Mouse (Mus musculus) frontal cortex, postnatal 25 days (tissue): ENCODE measurements around the gene Ms4a7.
A peak's percentile ranks its signal among the peaks of the same experiment; 100 is the strongest.
"Not testable (repeated sequence)": the region's sequence is repeated elsewhere in the genome, so short reads cannot be mapped to it uniquely, and the experiment has no call there.

Experiments used
- DNase-seq, 2 experiments: peaks; one replicate each; pipeline ENCODE4 v3.0.0; 2022; ENCODE audit warnings: low spot score in 2 of 2

Gene Ms4a7

DNA sequence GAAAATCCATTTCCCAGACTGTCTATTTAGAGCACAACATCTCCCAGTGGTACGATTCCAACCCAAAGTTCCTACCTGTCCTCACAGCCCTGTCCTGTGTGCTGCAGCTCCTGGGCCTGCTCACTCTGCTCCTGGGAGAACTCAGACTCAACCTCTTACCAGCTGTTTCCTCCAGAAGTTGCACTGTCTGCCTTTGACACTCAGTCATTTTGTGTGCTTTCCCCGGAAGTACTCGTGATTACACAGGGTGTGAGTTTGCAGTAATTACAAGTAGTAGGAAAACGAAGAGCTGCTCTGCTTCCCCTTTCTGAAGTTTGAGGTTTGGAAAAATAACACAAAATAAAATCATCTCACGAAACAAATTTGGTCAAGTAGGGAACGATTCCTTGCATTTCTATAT lies at the start of gene Ms4a7:
TSS of gene Ms4a7 (minus strand) at position 215 of the 400 bp plus-strand sequence.
- DNase-seq = no peak

DNA sequence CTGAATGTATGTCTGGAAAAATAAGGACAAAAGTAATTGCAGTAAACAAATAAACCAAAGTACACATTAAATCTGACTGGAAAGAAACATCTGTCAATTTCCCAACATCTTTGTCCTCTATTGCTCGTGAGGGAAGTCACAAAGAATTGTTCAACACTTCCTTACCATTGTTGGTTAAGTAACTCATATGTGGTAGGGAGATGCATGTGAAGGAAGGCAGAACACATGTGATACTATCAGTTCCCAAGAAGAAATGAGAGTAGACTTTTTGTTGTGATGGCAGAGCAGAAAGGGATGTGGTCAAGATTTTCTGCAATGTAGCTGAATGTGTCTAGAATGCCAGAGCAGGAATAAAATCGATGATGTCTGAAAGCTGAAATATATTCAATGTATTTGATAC lies 40.5 kb upstream of the Ms4a7 start:
- no peak for DNase-seq

DNA sequence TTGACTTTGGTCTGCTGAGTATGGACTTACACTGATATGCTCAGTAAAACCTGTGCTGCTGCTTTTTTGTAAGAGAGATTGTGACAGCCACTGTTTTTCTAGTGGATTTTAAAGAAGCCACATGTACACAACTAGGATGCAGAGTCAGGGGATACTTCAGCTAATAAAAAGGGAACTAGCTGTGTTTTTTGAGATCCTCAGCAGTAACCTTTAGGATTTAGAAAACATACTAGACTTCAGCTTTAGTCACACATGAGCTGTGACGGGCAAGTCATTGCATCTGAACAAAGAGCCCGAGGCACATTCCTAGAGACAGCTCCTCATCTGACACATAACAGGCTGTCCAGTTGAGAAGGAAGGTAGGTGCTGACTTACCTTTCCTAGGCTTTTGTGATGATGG lies 39.3 kb upstream of the Ms4a7 start, which contains the start of gene Ms4a4a:
TSS of gene Ms4a4a (plus strand) at position 251 of the 400 bp plus-strand sequence.
- DNase-seq = no peak

DNA sequence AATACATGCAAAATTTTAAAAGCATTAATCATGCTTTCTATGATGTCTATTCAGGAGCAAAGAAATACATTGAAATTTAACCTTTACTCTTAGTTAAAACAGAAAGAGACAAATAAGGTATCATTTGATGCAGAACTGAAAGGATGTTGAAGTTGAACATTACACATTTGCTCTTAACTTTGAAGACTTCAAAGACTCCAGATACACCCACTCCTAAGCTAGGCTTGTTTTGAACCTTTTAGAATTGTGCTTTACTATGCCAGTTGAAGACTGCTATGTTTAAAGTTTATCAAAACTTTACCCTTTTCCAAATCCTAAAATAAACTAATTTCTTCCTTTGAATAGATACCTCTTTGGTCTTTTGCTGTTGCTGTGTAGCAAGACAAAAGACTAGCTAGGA lies 35.2 kb upstream of the Ms4a7 start:
- DNase-seq = no peak

DNA sequence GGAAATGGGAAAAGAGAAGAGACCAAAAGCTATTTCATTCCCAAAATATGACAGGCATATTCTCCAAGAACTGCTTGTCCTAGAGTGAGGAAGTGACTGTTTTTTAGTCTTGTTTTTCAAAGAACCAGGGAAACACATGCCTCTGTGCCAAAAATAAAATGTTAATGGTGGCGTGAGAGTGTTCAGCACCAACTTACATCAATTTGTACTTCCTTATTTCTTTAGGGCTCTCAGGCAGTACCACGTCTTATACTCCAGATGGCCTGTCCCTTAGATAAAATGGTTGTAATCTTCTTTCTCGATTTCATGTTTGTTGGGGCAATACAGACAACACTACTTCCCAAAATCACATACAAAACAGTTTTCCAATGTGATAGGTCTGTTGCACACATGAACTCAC lies 32.4 kb upstream of the Ms4a7 start:
- no peak for DNase-seq

DNA sequence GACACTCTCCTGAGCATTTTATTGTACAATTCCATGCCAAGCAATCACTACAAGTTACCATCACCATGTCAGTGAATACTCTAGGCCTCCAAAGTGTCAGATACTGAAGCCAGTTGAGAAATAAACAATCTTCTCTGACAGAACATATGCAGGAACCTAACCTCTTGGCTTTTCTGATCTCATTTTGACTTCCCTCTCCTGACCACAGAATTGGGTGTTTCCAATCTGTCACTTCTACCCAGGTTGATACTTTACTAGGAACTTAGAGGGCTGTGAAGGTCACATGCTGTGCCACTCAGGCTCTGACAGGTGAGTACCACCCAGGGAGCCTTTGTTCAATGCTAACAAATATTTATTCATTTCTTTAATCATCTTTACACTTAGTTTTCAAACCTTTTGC lies 26.1 kb upstream of the Ms4a7 start:
- DNase-seq = no peak

DNA sequence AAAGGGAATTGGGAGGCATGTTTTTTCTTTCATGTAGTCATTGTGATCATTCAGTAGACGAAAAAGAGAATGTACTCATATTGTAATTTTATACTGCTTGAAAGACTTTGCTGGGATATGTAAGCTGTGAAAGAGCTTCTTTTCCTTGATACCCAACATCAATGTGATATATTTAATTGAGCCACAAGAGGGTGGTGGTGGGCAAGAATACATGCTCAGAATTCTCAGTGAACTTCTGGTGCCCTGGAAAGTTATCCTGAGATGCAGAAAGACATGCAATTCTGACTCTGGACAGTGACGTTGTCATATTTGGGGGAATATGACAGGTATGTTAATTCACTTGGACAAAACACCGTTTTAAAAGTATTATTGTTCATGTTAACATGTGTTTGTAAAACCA lies 24.2 kb upstream of the Ms4a7 start:
- no peak for DNase-seq

DNA sequence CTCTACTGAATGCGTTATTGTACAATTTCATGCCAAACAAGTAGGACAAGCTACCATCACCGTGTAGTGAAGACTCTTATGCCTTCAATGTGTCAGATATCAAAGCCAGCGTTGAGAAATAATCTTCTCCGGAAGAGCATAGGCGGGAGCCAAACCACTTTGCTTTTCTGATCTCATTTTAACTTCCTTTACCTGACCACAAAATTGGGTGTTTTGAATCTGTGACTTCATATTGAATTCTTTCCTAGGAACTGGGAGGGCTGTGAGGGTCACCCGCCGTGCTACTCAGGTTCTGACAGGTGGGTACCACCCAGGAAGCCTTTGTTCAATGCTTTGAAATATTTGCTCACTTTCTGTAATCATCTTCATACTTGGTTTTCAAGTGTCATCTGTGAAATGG lies 19.8 kb upstream of the Ms4a7 start:
- no peak for DNase-seq

DNA sequence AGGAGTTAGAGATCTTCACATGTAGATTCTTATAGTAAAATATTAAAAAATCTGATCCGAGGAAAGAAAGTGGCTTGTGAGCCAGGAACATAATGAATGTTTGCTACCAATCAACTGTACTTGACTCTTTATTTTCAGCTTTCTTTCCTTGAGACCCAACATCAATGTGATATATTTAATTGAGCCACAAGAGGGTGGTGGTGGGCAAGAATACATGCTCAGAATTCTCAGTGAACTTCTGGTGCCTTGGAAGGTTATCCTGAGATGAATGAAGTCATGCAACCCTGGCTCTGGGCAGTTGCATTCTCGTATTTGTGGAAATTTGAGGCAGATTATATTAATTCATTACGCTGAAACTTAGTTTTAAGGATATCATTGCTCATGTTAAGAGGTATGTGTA lies 15.9 kb upstream of the Ms4a7 start:
- no peak for DNase-seq

DNA sequence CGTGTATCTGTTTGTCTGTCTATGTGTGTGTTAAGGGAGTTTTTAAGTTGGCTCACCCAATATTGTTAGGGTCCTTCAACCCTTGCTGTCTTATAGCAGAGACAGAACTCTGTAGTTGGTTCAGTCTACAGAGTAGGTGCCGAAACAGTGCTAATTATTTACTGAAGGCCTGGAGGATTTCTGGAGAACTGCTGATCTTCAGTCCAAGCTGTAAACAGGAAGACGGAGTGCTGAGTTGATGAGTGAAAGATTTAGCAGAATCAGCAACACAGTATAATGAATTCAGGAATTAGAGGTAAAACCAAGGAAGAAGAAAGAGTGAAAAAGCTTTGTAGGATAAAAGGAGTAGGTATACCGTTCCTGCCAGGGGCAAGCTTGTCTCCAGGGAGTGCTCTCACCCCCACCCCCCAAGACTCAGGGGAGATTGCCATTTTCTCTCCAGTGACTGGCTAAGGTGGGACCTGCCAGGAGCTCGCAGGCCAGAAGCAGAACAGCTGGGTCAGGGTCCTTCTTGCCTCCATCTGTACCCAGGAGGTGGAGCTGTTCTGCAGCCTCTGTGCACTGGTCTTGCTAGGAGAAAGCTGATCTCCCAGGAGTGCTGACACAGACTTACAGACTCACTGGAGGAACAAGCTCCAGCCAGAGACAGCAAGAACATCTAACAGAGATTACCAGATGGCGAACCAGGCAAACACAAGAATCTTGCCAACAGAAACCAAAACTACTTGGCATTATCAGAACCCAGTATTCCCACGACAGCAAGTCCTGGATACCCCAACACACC lies 13.9 kb upstream of the Ms4a7 start:
- peak in 1 of 2 experiments; percentile 4 for DNase-seq

DNA sequence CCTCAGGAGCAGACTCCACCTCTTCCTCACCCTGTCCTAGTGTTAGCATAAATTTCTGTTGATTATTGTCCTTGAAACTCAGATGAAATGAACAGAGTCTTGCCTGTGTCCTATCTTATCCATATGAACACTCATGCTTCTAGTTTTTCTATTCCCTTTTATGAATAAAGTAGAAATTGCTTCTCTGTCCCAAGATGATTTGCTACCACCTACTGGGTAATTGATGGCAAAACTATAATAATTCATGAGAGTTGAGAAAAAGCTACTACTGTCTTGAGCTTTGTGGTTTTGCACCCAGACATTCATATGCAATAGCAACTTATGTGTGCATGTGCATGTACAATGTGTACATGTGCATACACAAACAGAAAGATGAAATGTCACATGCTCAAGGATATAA lies 8.0 kb upstream of the Ms4a7 start:
- DNase-seq = no peak

DNA sequence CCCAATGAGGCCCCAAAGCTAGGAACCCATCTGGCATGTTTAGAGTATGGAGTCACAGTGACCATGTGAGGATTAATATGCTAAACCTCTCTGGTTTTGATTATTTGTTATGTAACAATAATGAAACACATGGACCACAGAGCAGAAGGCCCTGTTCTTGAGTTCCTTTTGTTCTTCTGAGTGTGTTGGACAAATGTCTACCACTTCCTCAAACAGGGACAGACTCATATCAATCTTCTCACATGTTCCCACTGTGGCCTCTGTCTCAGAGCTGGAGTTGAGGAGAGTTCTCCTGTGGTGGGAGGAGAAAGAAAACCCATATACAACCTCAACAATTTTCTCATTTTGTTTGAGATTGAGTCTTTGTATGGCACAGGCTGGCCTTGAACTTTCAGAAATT lies 7.2 kb upstream of the Ms4a7 start:
- no peak for DNase-seq

DNA sequence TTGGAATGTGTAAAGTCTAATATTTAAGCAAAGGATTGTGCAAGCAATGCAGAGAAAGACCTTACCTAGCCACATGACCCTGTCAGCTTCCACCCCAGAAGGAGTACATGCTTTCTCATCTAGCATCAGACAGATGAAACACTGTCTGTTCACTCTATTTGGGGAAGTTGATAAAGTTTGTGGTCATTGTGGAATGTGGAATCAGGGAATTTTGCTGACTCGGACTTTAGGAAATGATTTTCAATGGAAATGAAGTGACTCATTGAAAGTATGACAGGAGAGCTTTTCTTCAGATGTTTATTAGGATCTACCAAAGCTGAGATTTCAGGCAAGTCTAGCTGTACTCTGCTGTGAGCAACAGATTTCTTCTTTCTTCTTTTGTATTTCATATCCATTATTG lies 14.8 kb downstream of the Ms4a7 start:
- no peak for DNase-seq

DNA sequence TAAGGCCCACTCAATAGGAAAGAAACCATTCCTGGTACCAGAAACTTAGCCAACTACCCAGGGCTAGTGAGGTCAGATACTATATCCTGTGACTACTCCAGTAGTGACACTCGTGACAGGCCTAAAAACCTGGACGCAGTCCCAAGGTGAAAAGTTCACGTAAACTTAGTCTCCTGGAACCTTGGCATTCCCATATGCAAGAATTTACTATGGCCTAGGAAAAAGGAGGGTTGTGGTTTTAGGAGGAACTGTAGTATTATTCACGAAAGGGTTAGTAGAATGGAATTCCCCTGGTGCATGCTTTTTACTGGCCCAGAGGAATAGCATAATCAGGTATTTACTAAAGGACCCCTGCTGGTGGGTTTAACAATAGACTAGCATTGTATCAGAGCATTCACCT lies 19.2 kb downstream of the Ms4a7 start:
- DNase-seq = no peak

DNA sequence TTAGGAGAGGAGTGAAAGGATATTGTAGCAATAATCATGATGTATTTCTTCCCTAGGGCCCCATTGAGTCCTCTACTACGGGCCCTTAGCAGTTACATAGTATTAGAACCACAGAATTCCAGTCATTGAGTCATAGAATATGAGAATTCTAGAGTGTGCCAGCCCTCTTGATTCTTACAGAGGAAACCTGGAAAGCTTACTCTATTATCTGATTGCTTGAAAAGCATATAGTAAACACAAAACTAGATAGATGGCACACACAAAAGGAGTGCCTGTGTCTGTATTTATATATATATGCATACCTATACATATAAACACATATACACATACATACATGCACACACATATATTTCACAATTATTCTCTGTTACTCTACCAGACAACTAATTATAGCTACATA lies 21.6 kb downstream of the Ms4a7 start, which contains the start of gene Ms4a14:
TSS of gene Ms4a14 (minus strand) at position 101 of the 400 bp plus-strand sequence.
- no peak for DNase-seq

DNA sequence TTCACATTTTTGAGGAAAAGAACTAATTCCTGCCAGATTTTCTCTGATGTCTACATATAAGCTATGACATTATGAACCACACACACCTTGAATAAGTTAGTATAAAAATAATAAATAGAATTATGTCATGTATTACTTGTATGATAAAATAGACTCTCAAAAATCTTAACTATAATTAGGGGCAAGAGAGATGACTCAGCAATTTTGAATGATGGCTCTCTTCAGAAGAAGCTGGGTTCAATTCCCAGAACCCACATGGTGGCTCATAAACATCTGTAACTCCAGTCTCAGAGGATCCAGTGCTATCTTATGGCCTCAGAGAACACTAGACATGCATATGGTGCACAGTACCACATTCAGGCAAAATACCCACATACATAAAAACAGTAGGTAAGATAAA lies 27.1 kb downstream of the Ms4a7 start:
- no peak for DNase-seq

DNA sequence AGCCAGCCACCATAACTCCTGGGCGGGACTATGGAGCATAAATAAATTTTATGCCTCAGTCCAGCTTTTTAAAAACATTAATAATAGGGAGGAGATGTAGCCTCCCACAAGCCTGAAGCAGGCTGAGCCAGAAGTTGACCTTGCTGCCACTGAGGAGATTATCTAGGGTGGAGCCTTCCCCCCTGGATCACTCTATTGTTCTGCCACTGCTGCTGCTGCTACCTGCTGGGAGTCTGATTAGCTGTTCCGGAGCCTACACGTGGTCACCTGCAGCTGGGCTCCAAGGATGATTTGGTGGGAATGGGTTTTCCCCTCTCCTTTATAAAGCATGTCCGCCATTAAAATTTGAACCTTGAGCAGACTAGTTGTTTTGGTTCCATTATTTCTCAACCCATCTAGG lies 36.4 kb downstream of the Ms4a7 start:
- not testable (repeated sequence) for DNase-seq

DNA sequence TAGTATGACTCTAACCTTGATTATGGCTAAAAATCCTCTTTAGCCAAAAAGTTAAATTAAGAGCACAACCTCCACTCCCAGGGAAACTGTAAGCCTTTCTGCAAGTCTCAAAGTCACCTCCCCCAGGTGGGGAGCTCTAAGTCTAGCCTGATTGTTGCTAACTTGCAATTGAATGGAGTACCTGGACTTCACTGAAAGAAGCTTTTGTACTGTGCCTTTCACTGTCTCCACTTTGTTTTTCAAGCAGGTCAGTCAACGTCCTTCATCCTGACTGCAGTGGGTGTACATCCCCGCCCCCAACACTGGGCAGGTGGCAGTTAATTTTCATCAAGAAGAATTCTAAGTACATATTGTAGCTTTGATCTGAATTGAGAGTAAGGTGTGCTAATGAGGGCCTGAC lies 37.0 kb downstream of the Ms4a7 start:
- no peak for DNase-seq

DNA sequence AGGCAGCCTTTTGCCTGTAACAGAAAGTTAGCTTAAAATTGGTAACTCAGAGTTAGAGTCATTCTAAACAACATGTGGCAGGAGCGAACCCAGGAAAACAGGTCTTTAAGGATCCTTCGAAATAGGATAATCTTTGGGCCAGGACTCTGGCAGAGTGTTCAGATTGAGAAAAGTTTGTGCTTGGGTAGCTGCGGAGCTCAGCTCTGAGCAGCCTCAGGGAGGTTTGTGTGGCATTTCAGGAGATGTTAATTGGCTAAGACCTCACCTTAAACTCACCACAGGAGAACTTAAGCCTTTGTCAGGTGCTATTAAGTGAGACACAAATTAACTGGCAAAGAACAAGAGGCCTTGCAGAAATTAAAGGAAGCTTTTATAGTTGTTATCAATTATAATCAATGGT lies 42.3 kb downstream of the Ms4a7 start:
- DNase-seq = not testable (repeated sequence)

DNA sequence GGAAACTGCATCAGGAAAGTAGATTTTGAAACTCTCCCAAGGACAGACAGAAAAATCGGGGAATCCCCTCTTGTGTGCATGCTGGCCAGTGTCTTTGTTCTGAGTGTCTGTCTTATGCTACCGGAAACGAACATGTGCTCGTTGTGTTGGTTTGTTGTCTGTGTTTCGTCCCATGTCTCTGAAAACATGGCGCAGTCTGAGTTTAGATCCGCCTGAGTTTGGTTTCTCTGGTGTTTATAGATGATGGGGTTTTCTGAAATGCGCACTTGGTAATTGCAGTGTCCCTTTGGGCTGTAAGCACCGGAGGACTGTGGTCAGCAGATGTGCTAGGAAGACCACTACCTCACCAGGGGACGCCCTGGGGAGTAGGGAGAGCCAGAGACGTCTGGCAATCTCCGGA lies 43.0 kb downstream of the Ms4a7 start:
- DNase-seq = no peak

DNA sequence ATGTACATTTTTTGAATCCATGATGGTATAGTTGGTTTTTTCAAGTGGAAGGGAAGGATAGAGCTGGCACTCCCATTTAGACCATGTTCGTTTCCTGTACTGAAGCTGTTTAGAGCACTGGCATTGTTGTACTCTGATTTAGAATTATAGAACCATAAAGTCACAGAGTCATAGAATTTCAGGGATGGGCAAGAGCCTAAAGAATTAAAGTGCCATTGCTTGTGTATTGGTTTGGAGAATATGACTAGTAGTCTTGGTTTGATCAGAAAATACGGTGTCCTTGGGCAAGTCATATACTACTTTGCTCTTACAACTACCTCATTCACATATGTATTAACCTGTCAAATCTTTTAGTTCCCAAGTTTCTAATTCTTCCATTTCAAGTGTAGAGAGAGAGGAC lies 52.2 kb downstream of the Ms4a7 start, which contains the start of gene Ms4a5:
TSS of gene Ms4a5 (minus strand) at position 101 of the 400 bp plus-strand sequence.
- DNase-seq = no peak

DNA sequence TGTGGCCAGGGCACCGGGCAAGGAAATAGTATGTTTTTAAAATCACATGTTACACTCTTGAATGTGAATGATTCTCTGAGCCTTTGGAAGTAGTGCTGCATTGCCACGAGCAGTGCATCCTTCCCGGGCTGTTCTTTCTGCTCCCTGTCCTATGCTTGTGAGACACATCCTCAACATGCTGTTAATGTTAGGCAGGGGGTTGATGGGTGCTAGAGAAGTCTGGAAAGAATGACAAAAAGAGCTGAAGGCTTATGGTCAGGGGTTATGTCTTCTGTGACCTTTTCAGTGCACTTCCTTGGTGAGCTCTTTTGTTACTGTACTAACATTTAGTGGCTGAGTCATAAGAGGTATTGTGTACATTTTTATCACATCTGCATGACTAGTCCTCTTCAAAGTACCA lies 55.7 kb downstream of the Ms4a7 start:
- no peak for DNase-seq

DNA sequence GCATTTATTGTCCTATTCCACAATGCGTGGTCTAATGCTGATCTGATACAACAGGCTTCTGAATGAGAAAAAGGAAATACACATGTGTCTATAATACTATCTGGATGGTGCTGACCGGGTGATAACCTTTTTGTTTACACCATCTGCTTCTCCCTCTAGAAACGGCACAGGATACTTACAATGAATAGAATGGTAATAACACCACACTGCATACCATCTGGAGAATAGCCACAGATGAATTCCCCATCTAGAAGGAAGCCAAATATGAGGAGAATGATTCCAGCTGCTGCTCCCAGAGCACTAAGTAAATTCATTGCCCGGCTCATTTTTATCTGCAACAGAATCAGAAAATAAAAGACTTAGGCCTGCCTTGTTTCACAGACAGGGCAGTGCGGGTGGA lies 59.5 kb downstream of the Ms4a7 start:
- DNase-seq = no peak
